Mouse (Mus musculus): ENCODE results near the gene Mdn1.

- TF ChIP-seq POLR2A (IDR thresholded peaks at IDR 0.05; ENCODE audit: insufficient read length, low read depth), result no peak
- no peak for TF ChIP-seq MAX (IDR thresholded peaks at IDR 0.05; ENCODE audit: low read depth)
- no peak for TF ChIP-seq POLR2AphosphoS2 (IDR thresholded peaks at IDR 0.05; ENCODE audit: insufficient read length, low read depth)
Observed at GRCm38 (mm10) chr4:32770284-32770810, 113.4 kb downstream of the Mdn1 start.
